ENCODE assay signal across 11 mouse cellular contexts in the genomic region with DNA sequence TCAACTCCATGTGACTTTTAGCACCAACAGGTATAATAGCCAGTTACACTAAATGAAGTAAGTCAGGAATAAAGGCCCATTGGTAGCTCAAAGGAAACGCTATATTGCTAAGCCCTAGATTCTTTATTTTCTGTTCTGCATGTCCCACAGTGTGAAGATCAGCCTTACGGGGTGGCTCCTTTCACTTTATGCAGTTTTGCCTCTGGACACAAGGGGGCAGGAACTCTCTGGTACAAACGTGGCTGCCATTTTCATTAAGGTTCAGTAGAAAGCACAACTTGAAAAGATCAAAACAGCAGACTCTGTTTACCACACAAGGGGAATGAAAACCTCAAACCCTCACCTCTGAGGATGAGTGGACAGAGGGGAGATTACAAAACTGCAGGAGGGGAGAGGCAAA. TPM values are rescaled to one million over a fixed set of nuclear protein-coding genes. Genes with fewer than 3 reads are reported as not detected.
A peak's percentile ranks its signal among the peaks of the same experiment; 100 is the strongest.
DNase-seq lines count a peak whose midpoint lies in the region; ATAC-seq and TF ChIP-seq lines count a peak whose summit lies in the region.
"Had no signal": no experiment of that assay in that cellular context is flagged by ENCODE, and none has a peak within 500 bp of the region (broad histone marks: within the 10 kb centered on the region; RNA-seq: fewer than 3 reads in every experiment).

No protein-coding gene starts in this region.

- ATAC-seq in embryonic facial prominence, embryonic 11.5 days (replicated peaks; ENCODE audit: insufficient number of reproducible peaks, low FRiP score, low TSS enrichment, low read depth) = no peak
- no peak for ATAC-seq in megakaryocyte, adult 5-6 weeks (ENCODE audit: poor library complexity, severe bottlenecking)
- no peak for ATAC-seq in frontal cortex, adult (ENCODE audit: low TSS enrichment)

- H3K4me2 ChIP-seq in embryonic facial prominence, embryonic 11.5 days (ENCODE audit: low read depth, low read length) = no peak overlapping the region
- H3K4me2 ChIP-seq: hindbrain, embryonic 15.5 days; stomach, embryonic 15.5 days had no signal

- H3K4me1 ChIP-seq in embryonic facial prominence, embryonic 11.5 days (ENCODE audit: control insufficient read depth, insufficient read depth, low read length) = no peaks in the 10 kb centered on the region
- no peaks in the 10 kb centered on the region for H3K4me1 ChIP-seq in embryonic facial prominence, embryonic 10.5 days
- H3K4me1 ChIP-seq in megakaryocyte, embryonic 14.5 days = peaks cover 15% of the 10 kb centered on the region
- H3K4me1 ChIP-seq: hindbrain, embryonic 15.5 days; stomach, embryonic 15.5 days had no signal

- no peaks in the 10 kb centered on the region for H3K36me3 ChIP-seq in embryonic facial prominence, embryonic 11.5 days (replicated peaks; ENCODE audit: control insufficient read depth, insufficient read depth, low read depth, low read length)
- no peaks in the 10 kb centered on the region for H3K36me3 ChIP-seq in embryonic facial prominence, embryonic 10.5 days (replicated peaks)
- no peaks in the 10 kb centered on the region for H3K36me3 ChIP-seq in megakaryocyte, embryonic 14.5 days (replicated peaks; ENCODE audit: low read length)
- H3K36me3 ChIP-seq: hindbrain, embryonic 15.5 days; stomach, embryonic 15.5 days had no signal

- peak; percentile 19 for DNase-seq in embryonic facial prominence, embryonic 11.5 days (ENCODE audit: low spot score)
- DNase-seq in embryonic facial prominence, embryonic 10.5 days (ENCODE audit: low spot score) = no peak
- DNase-seq in brain, embryonic 14.5 days (ENCODE audit: low read depth) = no peak
- DNase-seq in retina, postnatal 1 day = peak; percentile 19
- DNase-seq in gastrocnemius, postnatal 4 days (ENCODE audit: low spot score in 2 of 2) = no peak

- 49% methylated on average over 3 of the region's 3 CpGs for WGBS in embryonic facial prominence, embryonic 11.5 days
- WGBS in embryonic facial prominence, embryonic 10.5 days = 54% methylated on average over 3 of the region's 3 CpGs

- TF ChIP-seq CTCF in brain, embryonic 14.5 days (IDR thresholded peaks at IDR 0.05; ENCODE audit: borderline replicate concordance, extremely low read depth, insufficient read depth, insufficient read length) = peak; percentile 41; the same call in 1 of the 2 replicates

- H3K27me3 ChIP-seq in embryonic facial prominence, embryonic 11.5 days (ENCODE audit: control insufficient read depth, insufficient read depth, low read length) = no peaks in the 10 kb centered on the region
- H3K27me3 ChIP-seq in embryonic facial prominence, embryonic 10.5 days (replicated peaks; ENCODE audit: low read depth, poor library complexity, severe bottlenecking) = no peaks in the 10 kb centered on the region
- peaks cover 7% of the 10 kb centered on the region for H3K27me3 ChIP-seq in megakaryocyte, embryonic 14.5 days (replicated peaks)
- H3K27me3 ChIP-seq: stomach, embryonic 15.5 days had no signal

- H3K9ac ChIP-seq in embryonic facial prominence, embryonic 11.5 days (replicated peaks; ENCODE audit: low read length) = no peak overlapping the region
- H3K9ac ChIP-seq: hindbrain, embryonic 15.5 days; stomach, embryonic 15.5 days had no signal

- H3K27ac ChIP-seq in embryonic facial prominence, embryonic 11.5 days (replicated peaks; ENCODE audit: low read depth, low read length) = no peak overlapping the region
- H3K27ac ChIP-seq in embryonic facial prominence, embryonic 10.5 days (replicated peaks) = no peak overlapping the region
- H3K27ac ChIP-seq: hindbrain, embryonic 15.5 days; macrophage; stomach, embryonic 15.5 days had no signal

- H3K9me3 ChIP-seq in embryonic facial prominence, embryonic 11.5 days (replicated peaks; ENCODE audit: control insufficient read depth, low read length) = no peaks in the 10 kb centered on the region
- H3K9me3 ChIP-seq in embryonic facial prominence, embryonic 10.5 days = no peaks in the 10 kb centered on the region
- H3K9me3 ChIP-seq in megakaryocyte, embryonic 14.5 days = no peaks in the 10 kb centered on the region
- H3K9me3 ChIP-seq: hindbrain, embryonic 15.5 days; stomach, embryonic 15.5 days had no signal

- no peak for TF ChIP-seq POLR2A in brain, embryonic 14.5 days (IDR thresholded peaks at IDR 0.05; ENCODE audit: borderline replicate concordance, extremely low read depth, insufficient read depth, insufficient read length, poor library complexity, severe bottlenecking)

- no peak overlapping the region for H3K4me3 ChIP-seq in embryonic facial prominence, embryonic 11.5 days (ENCODE audit: low read depth, low read length)
- H3K4me3 ChIP-seq in embryonic facial prominence, embryonic 10.5 days = no peak overlapping the region
- peak overlapping the region; percentile 64 for H3K4me3 ChIP-seq in megakaryocyte, embryonic 14.5 days (replicated peaks)
- H3K4me3 ChIP-seq: hindbrain, embryonic 15.5 days; stomach, embryonic 15.5 days had no signal

RNA-seq across cellular contexts. Expression of a gene that starts 40.9 kb away (rescaled TPM):
- 4.8 and 5.1 TPM in 2 replicates for polyA plus RNA-seq in embryonic facial prominence, embryonic 11.5 days (2014; fragmentation: Nextera tagmentation; extraction: Ambion mirVana)
- 3.7 and 3.9 TPM in 2 replicates for polyA plus RNA-seq in embryonic facial prominence, embryonic 10.5 days (2016; fragmentation: Nextera tagmentation; extraction: Ambion mirVana)
- not detected in 2 replicates for polyA plus RNA-seq in megakaryocyte, embryonic 14.5 days (2012; ENCODE audit: insufficient read depth, low replicate concordance)
- 1.9 and 2.7 TPM in 2 replicates for total RNA-seq in megakaryocyte, adult 5-6 weeks (2015)
- total RNA-seq in megakaryocyte, adult 5-6 weeks (2017) = 1.2 and 1.5 TPM in 2 replicates
- 0.44 and 0.60 TPM in 2 replicates for polyA plus RNA-seq in brain, embryonic 14.5 days (2012; rRNA removed)
- total RNA-seq in gastrocnemius, postnatal 4 days (2021) = 1 to 10 TPM; 1.9 to 2.6 TPM

Comparison
In these comparisons a context has a peak if more than half of its experiments do, and no peak if none do; other contexts are left out.
1. DNase-seq: peak in embryonic facial prominence, embryonic 11.5 days (single experiment) and retina, postnatal 1 day (single experiment); none in embryonic facial prominence, embryonic 10.5 days (single experiment), brain, embryonic 14.5 days (single experiment) and gastrocnemius, postnatal 4 days (0 of 2).